Mouse (Mus musculus) B cell, adult 67 days (primary cell): Measurements from ENCODE around the gene Trpd52l3. TPM values are rescaled to one million over a fixed set of nuclear protein-coding genes. Genes with fewer than 3 reads are reported as not detected.

Experiments
- total RNA-seq, 2 experiments: library from RNA; stranded (reverse); gene quantifications; 4 replicates each; pipeline ENCODE4 v1.2.4; 2023

Gene Trpd52l3
- total RNA-seq = not detected

DNA sequence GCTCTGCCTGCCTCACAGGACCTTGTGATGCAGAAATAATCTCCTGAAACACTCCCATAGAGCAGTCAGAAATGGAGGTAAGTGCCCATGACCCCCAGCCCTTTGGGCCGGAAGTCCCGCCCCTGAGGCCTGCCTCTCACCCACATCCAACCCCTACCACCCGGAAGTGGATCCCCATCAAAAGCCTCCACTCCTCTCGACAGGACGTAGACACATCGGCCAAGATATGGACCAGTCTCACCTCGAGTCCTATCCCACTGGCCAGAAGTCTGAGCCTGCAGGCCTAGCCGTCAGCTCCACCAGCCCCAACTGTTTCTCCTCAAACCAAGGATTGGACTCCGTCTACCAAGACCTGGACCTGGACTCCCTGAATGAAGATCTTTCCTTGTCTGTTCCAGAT is at the start of gene Trpd52l3:
Gene Trpd52l3, plus strand, starts transcription at position 170 of the 400 bp plus-strand sequence.

DNA sequence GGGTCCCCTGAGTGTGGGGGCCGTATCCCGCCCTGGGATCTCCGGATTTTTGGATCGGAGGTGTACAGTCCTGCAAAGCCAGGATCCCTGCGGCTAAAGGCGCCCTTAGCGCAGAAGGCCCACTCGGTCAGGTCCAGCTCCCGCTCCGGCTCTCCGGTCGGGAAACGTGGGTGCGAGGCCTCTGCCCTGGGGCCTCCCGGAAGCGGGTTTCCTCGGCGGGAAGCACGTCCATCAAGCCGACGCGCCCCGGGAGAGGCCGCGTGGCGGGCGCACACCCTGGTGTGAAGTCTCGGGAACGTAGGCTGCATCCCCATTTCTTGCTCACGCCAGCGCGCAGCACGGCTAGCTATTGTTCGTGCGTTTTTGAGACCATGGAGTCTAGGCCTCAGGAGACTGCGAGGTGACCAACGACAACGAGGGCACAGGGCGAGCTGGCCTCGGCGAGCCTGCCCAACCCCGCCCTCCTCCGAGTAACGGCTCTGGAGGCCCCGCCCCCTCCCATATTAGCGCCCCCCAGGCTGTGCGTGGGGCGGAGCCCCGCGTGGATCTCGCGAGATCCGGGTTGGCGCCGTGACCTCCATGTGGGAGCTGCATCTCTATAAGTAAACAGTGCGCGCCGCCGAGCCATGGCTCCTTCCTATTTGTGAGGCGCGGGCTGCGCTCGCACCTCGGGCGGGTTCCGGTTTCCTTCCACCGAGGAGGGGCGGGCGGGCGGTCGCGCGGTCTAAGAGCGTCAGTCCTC is 26.5 kb downstream of the Trpd52l3 start, which contains the start of gene Uhrf2:
Gene Uhrf2, plus strand, starts transcription at position 620 of the 742 bp plus-strand sequence.

Other genes with a start within 250 kb of the Trpd52l3 start
- gene 9930021J03Rik, start 197.8 kb upstream of the Trpd52l3 start, total RNA-seq = 10 to 100 TPM; 32.7 to 34.4 TPM
- gene Ranbp6, start 190.8 kb upstream of the Trpd52l3 start, total RNA-seq = 10 to 100 TPM; 26.7 to 32.0 TPM
- gene Il33, start 78.7 kb upstream of the Trpd52l3 start, total RNA-seq = not detected
- gene Uhrf2, start 26.7 kb downstream of the Trpd52l3 start, total RNA-seq = 10 to 100 TPM; 77.9 to 80.3 TPM
- under 1 TPM in 1 of 2 experiments, not detected in 1; 0.26 TPM for gene Gldc, start 171.6 kb downstream of the Trpd52l3 start, total RNA-seq
- not detected for gene Mbl2, start 229.2 kb downstream of the Trpd52l3 start, total RNA-seq